Mouse (Mus musculus) skeletal muscle tissue, adult 2 months (tissue): ENCODE measurements around the gene Oas1d.
"Not testable (repeated sequence)": the region's sequence is repeated elsewhere in the genome, so short reads cannot be mapped to it uniquely, and the experiment has no call there.

Source experiments
- DNase-seq: peaks from one replicate; pipeline ENCODE4 v3.0.0-alpha.2; 2012; ENCODE audit warnings: low read depth, low spot score

The Oas1d gene

DNA sequence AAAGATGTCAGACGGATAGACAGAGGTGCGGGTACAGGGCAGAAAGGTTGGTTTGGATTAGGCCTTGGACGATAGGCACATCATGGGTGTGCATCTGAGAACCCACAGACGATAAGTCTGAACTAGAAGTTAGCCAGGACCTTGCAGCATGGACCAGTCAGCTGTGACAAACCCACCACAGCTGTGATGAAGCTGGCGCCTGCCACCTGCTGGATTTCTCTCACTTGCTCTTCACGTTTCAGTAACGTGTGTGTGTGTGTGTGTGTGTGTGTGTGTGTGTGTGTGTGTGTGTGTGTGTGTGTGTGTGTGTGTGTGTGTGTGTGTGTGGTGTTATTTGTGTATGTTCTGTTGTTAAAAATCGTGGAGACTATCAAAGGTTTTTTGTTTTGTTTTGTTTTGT is at the start of gene Oas1d:
TSS of gene Oas1d (plus strand) at position 333 of the 400 bp plus-strand sequence.
- DNase-seq: not testable (repeated sequence)

DNA sequence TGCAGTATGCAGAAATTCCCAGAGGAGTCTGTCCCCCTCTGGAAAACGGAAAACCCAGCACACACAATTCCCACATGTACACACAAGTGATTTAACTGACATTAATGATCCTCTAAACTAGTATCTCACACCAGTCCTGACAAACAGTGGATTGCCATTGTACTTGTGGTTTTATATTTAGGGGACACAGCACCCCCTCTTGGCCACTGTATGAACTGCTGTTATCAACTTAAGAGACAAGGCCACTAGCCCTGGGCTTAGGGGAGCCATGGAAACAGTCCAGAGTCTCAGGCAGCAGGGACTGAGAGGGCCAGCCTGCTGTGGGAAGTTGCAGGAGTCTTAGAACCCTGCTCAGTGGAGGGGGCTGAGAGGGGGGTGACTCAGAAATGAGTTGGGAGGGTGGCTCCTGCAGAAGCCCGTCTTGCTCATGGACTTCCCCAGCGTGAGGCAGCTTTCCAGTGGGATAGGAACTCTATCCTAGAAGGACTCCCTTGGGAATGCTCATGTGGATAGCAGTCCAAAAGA is 48.9 kb upstream of the Oas1d start:
- no peak for DNase-seq

DNA sequence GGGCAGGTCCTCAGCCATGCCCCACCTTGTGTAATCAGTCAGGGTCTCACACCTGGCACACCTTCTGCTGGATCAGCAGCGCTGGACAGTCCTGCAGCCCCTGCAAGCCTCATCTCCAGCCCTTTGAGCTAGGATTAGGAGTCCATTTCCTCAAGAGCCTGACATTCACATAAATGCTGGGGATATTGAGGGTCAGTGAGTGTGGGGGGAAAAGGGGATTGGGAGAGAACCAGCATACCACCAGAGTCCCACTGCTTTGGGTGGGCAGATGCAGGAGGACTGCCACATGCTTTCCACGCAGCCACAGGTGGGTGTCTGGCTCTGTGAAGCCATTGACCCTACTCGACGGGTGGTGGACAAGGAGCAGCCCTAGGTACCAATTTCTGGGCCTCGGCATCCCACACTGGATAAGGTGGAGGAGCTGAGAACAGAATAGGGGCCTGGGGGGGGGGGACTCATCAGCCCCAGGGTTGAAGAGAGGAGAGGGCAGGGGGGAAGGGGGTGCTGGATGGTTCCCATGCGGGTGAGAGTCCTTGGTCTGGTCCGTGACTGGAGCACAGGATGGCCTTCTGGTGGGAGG is 44.8 kb upstream of the Oas1d start:
- DNase-seq: no peak

DNA sequence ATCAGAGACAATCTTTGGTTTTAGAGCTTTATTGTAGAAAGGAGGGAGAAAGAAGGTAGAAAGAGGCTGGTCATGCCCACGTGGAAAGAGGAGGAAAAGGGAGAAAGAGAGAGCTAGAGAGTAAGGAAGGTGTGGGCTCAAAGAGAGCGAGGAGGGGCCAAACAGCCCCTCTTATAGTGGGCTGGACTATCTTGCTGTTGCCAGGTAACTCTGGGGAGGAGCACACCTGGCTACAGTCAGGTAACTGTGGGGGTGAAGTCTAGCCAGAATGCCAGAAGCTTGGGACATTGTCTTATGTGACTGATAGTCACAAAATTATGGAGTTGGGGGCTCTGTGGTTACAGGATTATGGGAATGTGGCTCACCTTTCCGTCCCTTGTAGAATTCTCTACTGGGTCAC is 44.3 kb upstream of the Oas1d start:
- no peak for DNase-seq

DNA sequence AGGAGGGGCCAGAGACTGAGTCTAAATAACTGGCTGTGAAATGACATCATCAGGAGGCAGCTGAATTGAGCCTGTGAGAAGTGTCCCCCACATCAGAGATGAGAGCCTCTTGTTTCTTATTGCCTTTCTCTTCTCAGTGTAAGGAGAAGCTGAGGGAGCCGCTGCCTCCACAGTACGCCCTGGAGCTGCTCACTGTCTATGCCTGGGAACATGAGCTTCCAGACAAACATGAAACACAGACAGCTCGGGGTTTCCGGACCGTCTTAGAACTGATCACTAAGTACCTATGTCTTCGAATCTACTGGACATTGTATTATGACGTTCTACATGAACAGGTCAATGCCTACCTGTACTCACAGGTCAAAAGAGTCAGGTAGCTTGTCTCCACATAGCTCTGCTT is 43.6 kb upstream of the Oas1d start:
- DNase-seq: no peak

DNA sequence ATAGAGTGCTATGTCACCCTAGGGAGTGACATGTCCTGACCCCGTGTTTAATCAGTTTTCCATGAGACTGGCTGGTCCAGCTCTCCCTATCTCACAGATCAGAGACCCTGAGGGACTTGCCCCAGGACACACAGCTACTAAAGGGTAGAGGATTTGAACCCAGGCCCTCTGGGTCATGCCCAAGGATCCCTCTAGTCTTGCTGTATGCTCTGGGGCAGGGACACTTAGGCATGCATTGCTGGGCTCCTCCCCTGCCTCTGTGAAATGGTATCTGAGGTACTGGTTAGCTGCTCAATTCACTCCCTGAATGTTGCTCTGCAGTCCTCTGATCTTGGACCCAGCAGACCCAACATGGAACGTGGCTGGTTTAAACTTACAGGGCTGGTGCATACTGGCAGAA is 42.9 kb upstream of the Oas1d start:
- no peak for DNase-seq

DNA sequence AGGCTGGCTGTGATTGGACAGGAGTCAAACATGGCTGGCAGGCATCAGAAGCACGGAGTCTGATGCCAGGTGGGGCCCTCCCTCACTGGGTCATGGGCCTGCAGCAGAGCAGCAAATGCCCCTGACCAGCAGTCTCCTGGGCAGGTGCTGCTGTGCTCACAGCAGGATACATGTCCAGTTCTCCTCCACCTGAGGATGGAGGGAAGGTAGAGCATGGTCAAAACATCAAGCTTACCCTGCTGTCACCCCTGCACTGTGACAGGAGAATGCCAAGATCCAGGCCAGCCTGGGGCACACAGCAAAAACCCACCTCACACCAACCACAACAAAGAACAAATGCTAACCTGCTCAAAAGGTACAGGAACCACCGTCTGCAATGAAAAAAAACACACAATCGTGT is 37.5 kb upstream of the Oas1d start:
- DNase-seq: not testable (repeated sequence)

DNA sequence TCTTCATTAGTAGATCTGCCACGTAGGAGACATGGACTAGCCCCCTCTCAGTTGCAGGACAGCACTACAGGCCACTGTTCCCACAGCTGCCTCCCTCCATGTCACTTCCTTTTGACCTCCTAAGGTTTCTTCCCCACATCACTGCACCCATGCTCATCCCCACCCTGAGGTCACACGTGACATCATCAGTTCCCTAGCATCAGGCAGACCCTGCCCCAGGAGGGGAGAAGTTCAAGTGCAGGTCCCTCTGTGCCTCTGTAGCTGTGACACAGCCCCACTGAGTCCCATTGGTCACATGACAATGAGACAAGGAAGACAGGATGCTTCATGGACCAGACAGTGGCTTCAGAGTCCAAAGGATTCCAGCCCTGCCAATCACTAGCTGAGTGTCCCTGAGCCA is 36.9 kb upstream of the Oas1d start:
- not testable (repeated sequence) for DNase-seq

DNA sequence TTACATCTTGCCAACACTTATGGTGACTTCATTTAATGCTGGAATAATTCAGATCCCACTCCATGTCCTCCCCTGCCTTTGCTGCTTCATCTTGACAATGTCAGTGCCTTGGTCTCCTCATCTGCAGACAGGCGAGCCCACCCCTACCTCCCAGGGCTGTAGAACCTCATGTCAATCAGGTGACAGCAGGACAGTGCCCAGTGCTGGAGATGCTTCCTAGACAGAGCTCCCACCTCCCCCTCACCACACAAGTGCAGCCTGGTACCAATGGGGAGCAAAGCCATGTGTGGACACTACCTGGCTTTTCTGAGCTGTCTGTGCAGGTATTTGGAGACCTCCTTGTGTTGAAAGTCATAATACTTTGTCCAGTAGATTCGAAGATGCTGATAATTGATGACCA is 35.5 kb upstream of the Oas1d start:
- DNase-seq: not testable (repeated sequence)

DNA sequence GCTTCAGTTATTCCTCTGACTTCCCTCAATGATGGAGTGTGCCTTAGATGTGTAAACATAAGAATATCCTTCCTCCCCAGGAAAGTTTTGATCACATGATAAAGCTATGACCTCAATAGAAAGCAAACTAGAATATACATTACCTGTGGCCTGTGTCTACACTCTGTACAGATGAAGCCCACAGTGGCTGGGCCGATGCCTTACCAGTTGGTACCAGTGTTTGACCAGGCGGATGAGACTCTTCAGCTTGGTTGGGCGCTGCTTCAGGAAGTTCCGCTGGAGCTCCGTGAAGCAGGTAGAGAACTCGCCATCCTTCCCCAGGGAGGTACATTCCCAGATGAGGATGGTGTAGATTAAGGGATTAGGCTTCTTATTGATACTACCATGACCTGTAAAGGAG is 32.7 kb upstream of the Oas1d start:
- DNase-seq: not testable (repeated sequence)

DNA sequence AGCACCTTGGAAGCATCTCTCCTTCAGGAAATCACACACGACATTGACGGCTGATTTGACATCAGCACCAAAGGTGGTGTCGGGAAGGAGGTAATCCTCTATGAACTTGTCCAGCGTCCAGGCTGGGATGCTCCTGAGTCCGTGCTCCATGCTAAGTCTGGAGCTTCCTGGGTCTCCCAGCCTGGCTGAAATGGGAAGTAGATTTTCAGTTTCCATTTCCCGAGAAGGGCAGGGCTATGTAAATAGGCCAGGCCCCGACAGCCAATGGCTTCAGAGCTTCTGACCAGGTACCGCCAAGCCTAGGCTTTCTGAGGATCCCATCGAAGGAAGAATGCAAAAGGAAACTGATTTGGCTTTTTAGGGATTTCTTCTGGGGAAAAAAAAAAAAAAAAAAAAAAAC is 26.9 kb upstream of the Oas1d start, which contains the start of gene Oas1g:
TSS of gene Oas1g (minus strand) at position 201 of the 400 bp plus-strand sequence.
- not testable (repeated sequence) for DNase-seq

DNA sequence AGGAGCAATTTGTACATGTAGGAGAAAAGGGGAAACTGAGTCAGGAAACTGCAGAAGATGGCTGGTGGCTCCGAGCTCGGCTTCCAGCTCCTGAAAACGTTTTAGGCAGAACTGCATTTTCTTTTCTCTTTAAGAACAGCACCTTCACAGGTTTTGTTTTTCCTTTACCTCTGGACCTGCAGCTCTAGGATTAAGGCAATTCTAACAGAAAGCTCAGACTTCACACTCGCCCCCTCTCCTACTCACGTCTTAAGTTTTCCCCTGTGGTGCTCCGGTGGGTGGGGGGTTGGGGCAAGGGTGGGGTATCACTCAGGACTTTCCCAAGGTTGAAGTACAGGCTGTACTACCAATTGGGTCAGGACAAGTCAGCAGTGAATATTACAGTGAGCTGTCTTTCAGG is 26.5 kb upstream of the Oas1d start:
- DNase-seq: no peak

DNA sequence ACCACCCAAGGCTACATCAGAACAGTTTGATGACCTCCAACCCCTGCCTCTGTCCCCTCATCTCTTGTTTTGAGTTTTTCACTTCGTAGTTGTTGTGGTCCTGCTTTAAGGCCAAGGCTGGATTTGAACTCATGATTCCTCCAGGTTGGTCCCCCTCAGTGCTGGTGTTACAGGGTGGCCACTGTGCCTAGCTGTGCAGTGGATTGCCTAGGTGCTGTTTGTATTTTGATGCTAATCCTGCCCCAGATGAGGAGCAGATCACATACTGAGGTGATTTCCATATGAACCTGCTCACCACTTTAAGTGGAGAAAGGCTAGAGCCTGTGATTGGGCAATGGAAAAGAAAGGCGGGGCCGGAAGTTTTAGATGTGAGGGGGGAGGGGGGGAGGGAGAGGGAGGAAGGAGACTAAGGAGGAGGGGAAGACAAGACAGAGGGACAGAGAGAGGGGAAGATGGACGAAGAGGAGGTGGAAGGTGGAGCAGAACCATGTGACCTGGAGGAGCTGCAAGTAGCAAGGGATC is 26.0 kb upstream of the Oas1d start:
- DNase-seq: not testable (repeated sequence)

DNA sequence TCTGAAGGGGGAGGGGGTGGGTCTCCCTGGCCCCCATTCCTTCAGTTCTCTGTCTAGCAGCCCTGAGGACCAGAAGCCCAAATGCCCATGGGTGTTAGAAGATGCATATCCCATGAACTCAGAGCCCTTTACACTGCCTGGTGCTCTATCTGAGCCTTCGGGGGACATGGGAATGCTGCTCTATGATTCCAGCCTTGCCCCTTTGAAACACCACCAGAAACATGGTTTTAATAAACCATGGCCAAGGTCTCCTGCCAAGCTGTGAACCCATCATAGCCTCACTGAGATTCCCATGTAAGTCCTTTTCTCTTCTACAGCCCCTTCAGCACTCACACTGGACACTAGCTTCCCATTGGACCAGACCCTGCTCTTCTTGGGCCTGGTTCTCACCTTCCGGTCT is 24.3 kb upstream of the Oas1d start:
- no peak for DNase-seq

DNA sequence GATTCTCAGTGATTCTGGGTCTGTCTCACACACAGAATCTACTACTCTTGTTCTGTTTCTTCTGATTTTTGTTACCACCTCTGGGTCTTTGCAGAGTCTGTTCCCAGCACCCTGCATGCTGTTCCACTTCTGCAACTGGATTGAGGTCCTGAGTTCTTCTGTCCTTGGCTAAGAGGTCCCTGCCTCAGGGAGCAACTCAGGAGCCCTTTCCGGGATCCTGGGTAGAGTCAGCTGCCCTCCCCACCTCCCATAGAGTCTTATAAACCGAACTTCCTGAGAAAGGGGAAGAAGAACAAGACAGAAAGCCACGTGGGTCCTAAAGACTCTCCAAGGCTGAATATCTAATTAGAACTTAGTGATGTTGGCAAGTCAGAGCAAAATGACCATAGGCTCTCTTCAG is 23.3 kb upstream of the Oas1d start:
- no peak for DNase-seq

DNA sequence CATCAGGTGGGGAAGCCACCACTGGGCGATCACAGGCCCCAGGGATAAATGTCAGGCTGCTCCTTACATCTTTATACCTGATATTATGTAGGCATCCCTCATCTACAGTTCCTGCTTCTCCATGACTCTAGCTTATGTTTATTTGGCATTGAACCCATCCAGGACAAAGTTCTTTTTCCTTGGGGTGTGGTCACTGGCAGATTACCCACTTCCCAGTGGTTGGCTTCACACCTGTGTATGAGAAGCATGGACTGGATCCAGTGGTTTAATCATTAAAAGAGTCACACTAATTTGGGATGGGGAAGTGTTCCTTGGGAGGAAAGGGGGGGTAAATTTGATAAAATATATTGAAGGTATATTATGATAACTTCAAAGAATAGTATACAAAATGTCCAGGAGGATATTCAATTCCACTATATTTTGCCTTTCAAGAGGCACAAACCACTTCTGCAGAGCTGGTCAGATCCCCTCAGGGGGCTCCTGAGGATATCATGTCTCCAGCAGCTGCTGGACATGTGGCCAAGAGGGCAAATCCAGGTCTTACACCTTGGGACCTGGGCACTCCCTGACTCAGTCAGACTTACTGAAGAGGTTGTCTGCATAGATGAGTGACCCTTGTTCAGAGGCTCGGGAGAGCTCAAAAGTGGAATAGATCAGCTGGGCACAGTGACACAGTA is 22.6 kb upstream of the Oas1d start:
- DNase-seq: not testable (repeated sequence)

DNA sequence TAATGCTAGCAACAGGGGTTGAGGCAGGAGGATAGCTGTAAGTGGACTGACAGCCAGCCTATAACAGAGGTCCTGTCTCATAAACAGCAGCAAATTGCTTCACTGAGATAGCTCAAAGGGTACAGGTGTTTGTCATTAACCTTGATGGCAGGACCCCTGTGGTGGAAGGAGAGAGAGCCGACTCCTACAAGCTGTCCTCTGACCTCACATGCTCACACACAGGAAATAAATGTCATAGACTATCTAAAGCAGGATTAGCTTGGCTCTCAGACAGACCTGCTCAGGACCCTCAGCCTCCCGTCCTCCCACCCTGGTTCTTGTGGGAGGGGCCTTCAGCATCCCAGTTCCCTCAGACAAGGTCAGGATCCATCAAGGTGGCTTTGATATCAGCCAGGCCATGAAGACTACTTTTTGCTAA is 22.1 kb upstream of the Oas1d start:
- DNase-seq: no peak

DNA sequence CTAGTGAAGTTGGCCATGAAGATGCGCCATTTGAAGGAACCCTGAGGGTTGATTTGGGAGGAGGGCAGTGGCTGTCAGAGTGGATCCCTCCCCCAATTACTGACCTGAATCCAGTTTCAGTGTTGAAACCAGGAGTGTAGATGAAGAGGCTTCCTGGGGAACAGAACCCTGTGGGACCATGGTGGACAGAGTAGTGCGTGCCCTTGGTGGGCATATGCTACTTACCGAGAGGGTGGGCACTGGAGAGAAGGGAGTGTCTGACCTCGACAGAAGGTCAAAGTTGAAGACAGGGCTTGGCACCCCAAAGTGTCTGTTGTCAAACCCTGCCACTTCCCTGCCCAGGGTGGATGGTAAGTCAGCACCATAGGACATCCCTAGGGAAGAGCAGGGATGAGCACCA is 20.5 kb upstream of the Oas1d start:
- DNase-seq: not testable (repeated sequence)

DNA sequence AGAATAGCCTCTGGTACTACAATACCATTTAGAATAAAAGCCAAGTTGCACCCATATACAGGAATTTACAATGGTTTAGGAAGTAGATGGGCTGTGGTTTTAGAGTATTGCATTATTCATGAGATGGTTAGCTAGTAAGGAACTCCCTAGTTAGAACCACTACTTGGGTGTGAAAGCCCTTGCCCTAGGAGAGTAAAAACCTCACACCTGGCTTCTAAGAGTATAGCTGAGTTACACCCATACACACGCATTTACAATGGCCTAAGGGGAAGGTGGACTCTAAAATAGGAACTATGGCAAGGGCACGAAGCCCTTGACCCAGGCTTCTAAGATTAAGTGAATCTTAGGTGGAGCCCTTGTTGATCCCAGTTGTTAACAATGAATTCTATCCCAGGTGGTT is 19.6 kb upstream of the Oas1d start:
- not testable (repeated sequence) for DNase-seq

DNA sequence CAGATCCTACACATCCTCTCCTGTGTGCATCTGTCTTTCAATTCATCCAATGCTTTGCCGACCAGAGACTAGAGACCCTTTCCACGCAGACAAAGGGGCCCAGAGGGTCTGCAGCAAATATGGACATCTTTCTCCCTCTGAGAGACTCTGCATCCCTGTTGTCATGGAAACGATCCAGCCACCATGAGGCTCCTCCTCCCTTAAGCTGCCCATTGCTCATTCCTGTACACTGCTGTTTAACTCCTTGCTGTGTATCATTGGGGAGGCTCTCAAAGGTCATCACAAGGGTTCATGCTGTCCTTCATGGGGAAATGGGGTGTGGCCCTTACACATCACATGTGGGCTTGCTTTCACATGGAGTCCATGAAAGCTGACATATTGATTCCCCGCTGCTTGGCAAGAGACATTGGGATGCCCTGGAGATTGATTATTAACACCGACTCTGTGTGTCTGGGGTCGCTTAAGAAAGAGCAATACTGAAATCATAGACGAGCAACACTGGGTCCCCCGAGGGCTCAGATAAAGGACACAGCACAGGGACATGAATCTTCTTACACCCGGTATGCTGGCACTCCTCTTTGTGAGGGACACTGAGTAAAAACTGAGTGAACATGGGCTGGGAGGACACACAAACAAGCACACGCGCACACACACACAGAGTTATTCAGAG is 19.0 kb upstream of the Oas1d start:
- no peak for DNase-seq

DNA sequence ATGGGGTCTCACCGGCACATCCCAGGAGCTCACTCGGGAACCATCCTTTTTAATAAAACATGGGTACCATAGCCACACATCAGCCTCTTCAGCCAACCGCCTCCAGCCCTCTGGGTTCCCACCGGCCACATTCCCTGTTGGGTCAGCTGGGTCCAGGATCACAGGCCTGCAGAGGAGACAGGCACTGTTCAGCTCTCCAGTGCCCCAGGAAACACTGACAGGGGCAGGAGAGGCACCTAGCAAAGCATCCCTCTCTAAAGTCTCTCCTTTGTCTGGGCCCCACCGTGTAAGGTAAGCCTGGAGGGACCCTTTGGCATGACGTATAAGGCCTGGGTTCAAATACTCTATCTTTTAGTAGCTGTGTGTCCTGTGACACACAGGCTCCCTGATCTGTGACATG is 16.0 kb upstream of the Oas1d start:
- DNase-seq: no peak

DNA sequence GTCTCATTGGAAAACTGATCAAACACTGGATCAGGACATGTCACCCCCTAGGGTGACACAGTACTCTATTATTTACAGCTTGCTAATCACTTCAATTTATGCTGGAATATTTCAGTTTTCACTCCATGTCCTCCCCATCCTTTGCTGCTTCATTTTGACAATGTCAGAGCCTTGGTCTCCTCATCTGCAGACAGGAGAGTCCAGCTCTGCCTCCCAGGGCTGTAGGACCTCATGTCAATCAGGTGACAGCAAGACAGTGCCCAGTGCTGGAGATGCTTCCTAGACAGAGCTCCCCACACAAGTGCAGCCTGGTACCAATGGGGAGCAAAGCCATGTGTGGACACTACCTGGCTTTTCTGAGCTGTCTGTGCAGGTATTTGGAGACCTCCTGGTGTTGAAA is 15.6 kb upstream of the Oas1d start:
- DNase-seq: no peak

DNA sequence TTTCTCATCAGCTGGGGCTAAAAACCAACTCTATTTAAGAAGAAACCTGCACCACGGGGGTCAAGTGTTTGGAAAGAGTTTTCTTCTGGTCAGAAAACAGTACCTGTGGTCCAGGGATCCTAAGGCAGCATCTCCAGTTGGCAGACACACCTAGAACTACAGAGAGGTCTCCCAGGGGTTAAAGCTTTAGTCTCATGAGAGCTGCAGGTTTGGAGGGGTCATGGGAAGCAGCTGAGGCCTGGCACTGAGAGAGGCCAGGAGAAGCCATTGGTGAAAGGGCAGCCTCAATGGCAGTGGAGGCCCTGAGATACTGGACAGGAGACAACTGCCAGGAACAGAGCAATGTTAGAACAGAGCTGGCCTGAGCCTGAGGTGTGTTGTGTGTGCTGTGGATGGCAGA is 13.7 kb upstream of the Oas1d start:
- DNase-seq: no peak
